Mouse (Mus musculus): ENCODE measurements around the gene Slitrk3.
A peak's percentile ranks its signal among the peaks of the same experiment; 100 is the strongest.
"Not testable (repeated sequence)": the region's sequence is repeated elsewhere in the genome, so short reads cannot be mapped to it uniquely, and the experiment has no call there.

The Slitrk3 gene

GRCm38 (mm10) chr3:73057197-73057811, at the start of gene Slitrk3:
Slitrk3 (minus strand) TSS chr3:73057803.
- DNase-seq, result peak; percentile 74

GRCm38 (mm10) chr3:73094445-73094844, 36.8 kb upstream of the Slitrk3 start:
- DNase-seq, result not testable (repeated sequence)

GRCm38 (mm10) chr3:73084620-73085019, 27.0 kb upstream of the Slitrk3 start:
- no peak for DNase-seq

- peak; percentile 84 for DNase-seq
These were observed 8.5 kb upstream of the Slitrk3 start for GRCm38 (mm10) chr3:73065823-73066755.

- no peak for DNase-seq
These were observed 587 bp upstream of the Slitrk3 start for GRCm38 (mm10) chr3:73058190-73058589.

GRCm38 (mm10) chr3:73056492-73057196, 959 bp downstream of the Slitrk3 start:
- peak; percentile 61 for DNase-seq

GRCm38 (mm10) chr3:73056044-73056438, 1.6 kb downstream of the Slitrk3 start:
- DNase-seq, result no peak

- DNase-seq, result peak; percentile 57
These were observed 2.1 kb downstream of the Slitrk3 start for GRCm38 (mm10) chr3:73055399-73056043.

GRCm38 (mm10) chr3:73053451-73053931, 4.1 kb downstream of the Slitrk3 start:
- peak; percentile 66 for DNase-seq

GRCm38 (mm10) chr3:73046248-73046647, 11.4 kb downstream of the Slitrk3 start:
- peak; percentile 54 for DNase-seq

GRCm38 (mm10) chr3:73042256-73042655, 15.3 kb downstream of the Slitrk3 start:
- no peak for DNase-seq

- DNase-seq, result no peak
These were observed 51.6 kb downstream of the Slitrk3 start for GRCm38 (mm10) chr3:73006045-73006444.

- DNase-seq, result no peak
These were observed 54.5 kb downstream of the Slitrk3 start for GRCm38 (mm10) chr3:73002933-73003696.

GRCm38 (mm10) chr3:72997517-72997916, 60.1 kb downstream of the Slitrk3 start:
- no peak for DNase-seq

Data from right cerebral cortex, postnatal 25 days (tissue).